Mouse (Mus musculus): ENCODE results near the gene Tiam2.

The Tiam2 gene

GRCm38 (mm10) chr17:3448725-3449124 is 122.4 kb downstream of the Tiam2 start:
- DNase-seq (ENCODE audit: low read depth, low spot score) = peak; percentile 58

DNA sequence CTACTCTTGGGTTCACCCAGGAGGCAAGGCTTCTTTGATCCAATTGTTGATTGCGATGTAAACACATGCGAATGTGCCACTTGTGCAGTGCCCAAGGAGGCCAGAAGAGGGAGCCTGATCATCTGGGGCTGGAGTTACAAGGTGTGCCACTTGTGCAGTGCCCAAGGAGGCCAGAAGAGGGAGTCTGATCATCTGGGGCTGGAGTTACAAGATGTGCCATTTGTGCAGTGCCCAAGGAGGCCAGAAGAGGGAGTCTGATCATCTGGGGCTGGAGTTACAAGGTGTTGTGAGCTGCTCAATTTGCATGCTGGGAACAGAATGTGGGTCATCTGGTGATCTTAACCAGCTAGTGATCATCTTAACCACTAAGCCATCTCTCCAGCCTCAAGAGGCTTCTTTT is 124.7 kb downstream of the Tiam2 start:
- DNase-seq (ENCODE audit: low read depth, low spot score) = peak; percentile 89

DNA sequence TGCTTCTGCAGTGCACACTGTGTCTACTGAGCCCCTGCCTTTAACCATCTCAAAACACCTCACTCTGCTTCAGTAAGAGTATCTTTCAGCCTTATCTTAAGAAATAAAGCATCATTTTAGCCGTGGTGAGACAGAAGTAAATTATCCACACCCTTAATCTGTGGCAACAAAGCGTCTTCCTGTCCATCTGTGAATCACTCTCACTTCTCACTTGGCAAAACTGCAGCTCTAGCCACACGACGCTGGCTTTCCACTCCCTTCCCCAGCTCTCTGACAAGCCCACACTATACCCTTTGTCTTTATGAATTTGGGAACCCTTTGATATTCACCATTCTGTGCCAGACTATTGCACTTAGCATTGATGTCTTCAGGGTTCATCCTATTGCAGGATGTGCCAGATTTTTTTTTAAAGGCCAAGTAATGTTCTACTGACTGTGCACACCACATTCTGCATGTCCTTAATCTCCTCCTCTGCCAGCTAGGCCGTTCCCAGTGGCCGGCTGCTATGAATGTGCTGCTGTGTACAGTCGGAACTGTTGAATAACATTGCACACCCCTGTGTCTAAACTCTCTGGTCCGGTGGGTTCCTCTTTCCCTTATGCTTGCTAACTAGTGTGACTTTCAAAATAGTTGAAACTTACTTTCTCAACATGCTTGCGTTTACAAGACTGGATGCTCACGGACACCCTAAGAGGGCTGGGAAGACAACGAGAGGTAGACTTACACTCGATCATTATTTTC is 126.4 kb downstream of the Tiam2 start:
- no peak for DNase-seq (ENCODE audit: low read depth, low spot score)

DNA sequence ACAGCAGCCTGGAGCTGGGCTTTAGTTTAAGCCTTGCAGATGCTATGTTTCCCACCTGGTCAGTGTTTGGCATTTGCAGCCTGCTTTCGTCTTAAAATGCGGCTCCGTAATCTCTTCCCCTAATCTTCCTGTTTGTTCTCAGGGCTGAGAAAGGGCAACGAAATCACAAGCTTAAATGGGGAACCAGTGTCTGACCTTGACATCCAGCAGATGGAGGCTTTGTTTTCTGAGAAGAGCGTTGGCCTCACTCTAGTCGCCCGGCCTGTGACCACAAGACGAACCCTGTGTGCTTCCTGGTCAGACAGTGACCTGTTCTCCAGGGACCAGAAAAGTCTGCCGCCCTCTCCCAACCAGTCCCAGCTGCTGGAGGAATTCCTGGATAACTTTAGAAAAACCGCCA is 127.6 kb downstream of the Tiam2 start:
- DNase-seq (ENCODE audit: low read depth, low spot score) = no peak

- no peak for DNase-seq (ENCODE audit: low read depth, low spot score)
These were observed 128.5 kb downstream of the Tiam2 start for GRCm38 (mm10) chr17:3454850-3455249.

DNA sequence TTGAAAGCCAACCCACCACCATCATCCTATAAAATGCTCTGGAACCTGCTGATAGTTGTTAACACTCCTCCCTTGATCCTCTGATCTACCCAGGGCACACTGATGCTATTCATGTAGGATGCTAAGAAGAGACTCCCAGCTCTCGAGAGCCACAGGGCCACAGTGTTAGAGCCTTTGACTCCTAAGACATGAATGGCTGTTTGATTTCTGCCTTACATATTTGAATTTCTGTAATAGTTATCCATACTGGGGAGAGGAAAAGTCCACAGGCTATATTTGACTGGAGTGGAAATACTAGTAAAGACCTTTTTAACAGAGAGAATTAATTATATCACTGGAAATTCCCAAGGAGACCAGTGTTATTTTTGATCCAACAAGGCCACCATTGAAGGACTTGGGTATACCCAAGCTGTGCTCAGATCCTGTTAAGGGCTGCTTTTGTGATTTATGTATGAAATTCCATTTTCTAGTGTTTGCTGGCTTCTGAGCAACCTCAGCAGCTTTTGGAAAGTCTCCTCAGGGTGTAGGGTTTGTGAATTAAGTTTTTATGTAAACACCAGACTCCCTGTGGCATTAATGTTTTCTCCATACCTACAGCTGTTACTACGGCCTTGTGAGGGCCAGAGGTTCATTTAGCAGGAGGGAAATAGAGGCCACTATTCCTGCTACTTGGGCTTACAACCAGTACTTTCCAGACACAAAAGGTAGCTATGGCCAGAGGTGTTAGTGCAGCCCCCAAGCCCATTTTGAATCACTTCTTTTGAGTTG is 131.7 kb downstream of the Tiam2 start:
- no peak for DNase-seq (ENCODE audit: low read depth, low spot score)

- no peak for DNase-seq (ENCODE audit: low read depth, low spot score)
These were observed 139.5 kb downstream of the Tiam2 start for GRCm38 (mm10) chr17:3465861-3466260.

DNA sequence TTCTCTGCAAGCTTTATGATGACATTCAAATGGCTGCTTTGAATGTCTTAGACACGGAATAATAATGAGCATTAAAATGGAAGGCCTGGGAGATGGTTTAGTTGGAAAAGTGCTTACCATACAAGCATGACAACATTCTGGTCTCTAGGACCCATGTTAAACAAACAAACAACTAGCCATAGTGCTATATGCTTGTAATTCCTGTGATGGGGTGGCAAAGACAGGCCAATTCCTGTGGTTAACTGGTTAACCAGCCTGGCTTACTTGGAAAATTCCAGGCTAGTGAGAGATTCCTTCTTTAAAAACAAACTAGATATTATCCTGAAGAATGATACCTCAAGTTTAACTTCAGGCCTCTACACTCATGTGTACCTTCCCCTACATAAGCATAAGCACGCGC is 140.3 kb downstream of the Tiam2 start:
- DNase-seq (ENCODE audit: low read depth, low spot score) = no peak

- DNase-seq (ENCODE audit: low read depth, low spot score) = no peak
These were observed 141.4 kb downstream of the Tiam2 start for GRCm38 (mm10) chr17:3467636-3468324.

- DNase-seq (ENCODE audit: low read depth, low spot score) = no peak
These were observed 145.6 kb downstream of the Tiam2 start for GRCm38 (mm10) chr17:3472018-3472417.

GRCm38 (mm10) chr17:3476546-3476945 is 150.2 kb downstream of the Tiam2 start:
- DNase-seq (ENCODE audit: low read depth, low spot score) = no peak

- no peak for DNase-seq (ENCODE audit: low read depth, low spot score)
These were observed 155.5 kb downstream of the Tiam2 start for GRCm38 (mm10) chr17:3481576-3482575.

DNA sequence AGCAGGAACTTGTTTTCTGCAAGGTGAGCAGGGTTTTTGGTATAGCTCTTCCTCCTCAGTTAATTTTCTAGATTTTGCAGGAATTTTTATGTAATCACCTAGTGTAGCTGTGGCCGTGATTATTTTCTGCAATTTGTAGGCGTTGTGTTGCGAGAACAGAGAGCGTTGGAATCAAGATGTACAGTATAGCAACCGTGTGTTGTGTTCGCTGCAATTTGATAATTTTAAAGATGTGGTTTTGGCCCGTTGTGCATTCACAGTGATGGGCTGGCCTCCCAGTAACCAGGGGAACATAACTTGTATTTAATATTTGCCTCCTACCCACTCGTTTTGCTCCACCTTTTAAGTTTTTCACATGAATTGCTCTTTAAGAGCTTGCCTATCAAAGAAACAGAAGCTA is 156.7 kb downstream of the Tiam2 start:
- no peak for DNase-seq (ENCODE audit: low read depth, low spot score)

- DNase-seq (ENCODE audit: low read depth, low spot score) = no peak
These were observed 159.5 kb downstream of the Tiam2 start for GRCm38 (mm10) chr17:3485851-3486250.

- DNase-seq (ENCODE audit: low read depth, low spot score) = no peak
These were observed 160.8 kb downstream of the Tiam2 start for GRCm38 (mm10) chr17:3487211-3487610.

GRCm38 (mm10) chr17:3487721-3488601 is 161.6 kb downstream of the Tiam2 start:
- no peak for DNase-seq (ENCODE audit: low read depth, low spot score)

DNA sequence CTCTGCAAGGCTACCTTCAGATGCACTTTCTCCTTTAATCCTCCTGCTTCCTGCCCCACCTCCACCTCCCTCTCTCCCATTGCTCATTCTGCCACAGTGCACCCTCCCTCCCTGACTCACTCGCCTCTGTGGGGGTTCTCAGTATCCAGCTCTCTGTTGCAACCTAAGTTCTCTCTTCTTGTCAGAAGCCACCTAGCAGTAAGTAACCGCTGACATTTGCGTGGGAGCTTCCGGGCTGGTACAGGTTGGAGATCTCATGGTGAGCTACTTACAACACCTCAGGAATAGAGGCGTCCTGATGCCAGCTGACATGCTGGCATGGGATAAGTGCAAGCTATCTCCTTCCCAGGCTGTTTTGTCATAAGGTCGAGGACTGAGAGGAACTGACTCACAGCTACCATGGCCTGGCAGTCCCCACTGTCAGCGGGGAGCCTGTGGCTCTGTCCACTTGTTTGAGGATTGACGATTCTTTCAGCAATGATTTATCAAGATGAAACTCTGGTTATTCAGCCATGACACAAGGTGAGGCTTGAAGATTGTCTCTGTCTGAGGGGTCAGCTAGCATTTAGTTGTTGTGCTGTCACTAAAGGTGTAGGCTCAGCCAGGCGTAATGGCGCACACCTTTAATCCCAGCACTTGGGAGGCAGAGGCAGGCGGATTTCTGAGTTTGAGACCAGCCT is 164.0 kb downstream of the Tiam2 start:
- DNase-seq (ENCODE audit: low read depth, low spot score) = no peak

DNA sequence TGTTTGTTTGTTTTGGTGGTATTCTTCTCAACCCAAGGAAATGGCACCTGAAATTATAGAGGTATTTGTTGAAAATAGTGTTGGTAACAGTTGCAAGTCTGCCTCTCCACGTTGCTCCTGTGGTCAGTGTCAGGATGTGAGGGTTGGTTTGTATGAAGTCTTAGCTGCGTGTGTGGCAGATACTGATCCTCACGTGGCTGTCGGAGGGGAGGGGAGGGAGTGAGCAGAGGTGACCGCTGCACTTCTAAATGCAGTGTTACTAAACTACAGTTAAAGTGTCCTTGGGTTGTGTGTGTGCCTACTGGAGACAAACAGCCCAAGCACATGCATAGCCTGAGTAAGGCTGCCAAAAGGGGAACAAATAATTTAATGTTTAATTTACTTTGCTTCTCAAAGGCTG is 164.7 kb downstream of the Tiam2 start:
- DNase-seq (ENCODE audit: low read depth, low spot score) = no peak

- DNase-seq (ENCODE audit: low read depth, low spot score) = no peak
These were observed 165.3 kb downstream of the Tiam2 start for GRCm38 (mm10) chr17:3491667-3492066.

- DNase-seq (ENCODE audit: low read depth, low spot score) = no peak
These were observed 169.2 kb downstream of the Tiam2 start for GRCm38 (mm10) chr17:3495576-3495975.

Measured in R1 (cell line).